Mouse (Mus musculus) bone marrow, adult 2 months (tissue): ENCODE results near the gene Mtpn.

Experiments used
- CTCF ChIP-seq: fragments of 200-500 bp; IDR thresholded peaks from 2 replicates; pipeline ENCODE4 v1.5.1; 2011; ENCODE audit warnings: low read length, control low read depth; ENCODE audit not compliant: control insufficient read depth, insufficient read depth
- POLR2A ChIP-seq: fragments of 200-500 bp; IDR thresholded peaks from 2 replicates; pipeline ENCODE4 v1.6.1; 2011; ENCODE audit warnings: low read depth, mild to moderate bottlenecking, control low read depth, low read length, borderline replicate concordance; ENCODE audit not compliant: control insufficient read depth

- TF ChIP-seq POLR2A (no peak), CTCF (no peak)
Measured at GRCm38 (mm10) chr6:35463450-35464395, 76.0 kb downstream of the Mtpn start.
